Mouse (Mus musculus) heart, postnatal 14 days (tissue): ENCODE data around the gene Golt1a. TPM values are rescaled to one million over a fixed set of nuclear protein-coding genes. Genes with fewer than 3 reads are reported as not detected.

ENCODE experiments used
- DNase-seq, 2 experiments: peaks; one replicate each; pipeline ENCODE4 v3.0.0; 2021 to 2022
- intact Hi-C: fragments of 180-260 bp; cut with DNase I; formaldehyde crosslinking; loops from one replicate; pipeline ENCODE4 v1.15.1; 2025
- total RNA-seq, 2 experiments: library from RNA; stranded (reverse); gene quantifications; 2 replicates each; pipeline ENCODE4 v1.2.3; 2021

Golt1a gene
- total RNA-seq, 2 experiments from 2014 or later, result not detected

DNA sequence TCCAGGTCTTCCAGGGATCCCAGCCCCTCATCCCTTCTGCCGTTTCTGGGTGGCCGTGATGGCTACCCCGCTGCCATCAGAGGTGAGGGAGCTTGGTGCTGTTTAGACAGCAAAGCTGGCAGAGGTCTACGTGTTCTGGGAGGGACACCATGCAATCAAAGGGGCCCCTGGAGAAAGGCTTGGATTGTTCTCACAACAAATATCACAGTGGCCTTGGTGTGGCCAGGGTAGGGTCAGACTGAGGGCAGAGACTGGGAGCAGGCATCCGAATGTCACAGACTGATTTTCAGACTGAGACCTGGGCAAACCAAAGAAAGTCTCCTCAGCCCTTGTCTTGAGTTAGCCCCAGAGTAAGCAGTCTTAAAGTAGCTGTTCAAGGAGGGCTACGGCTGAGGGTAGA is 61.8 kb downstream of the Golt1a start:
- DNase-seq, result no peak

DNA sequence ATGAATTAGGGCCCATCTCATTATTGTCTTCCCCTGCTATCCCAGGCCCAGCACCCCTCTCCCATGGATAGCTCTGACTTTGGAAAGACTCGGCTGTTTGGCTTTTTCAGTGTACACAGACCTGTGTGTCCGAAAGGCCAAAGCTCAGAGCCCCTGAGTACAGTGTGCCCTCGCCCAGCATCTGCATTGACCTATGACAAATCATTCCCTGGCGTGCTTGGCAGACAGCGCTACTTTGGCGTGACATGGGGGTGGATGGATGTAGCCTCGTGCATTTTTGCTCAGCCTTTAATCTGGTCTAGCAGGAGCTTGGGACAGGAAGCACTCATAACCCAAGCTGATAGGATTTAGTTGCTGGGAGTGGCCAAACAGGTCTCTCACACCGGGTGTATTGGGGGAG is 62.5 kb downstream of the Golt1a start:
- no peak for DNase-seq
- intact Hi-C loops, result no loop called here

More for the DNA sequence above, 61.8 kb downstream of the Golt1a start:
- intact Hi-C loops, result no loop called here

Other genes with a start within 250 kb of the Golt1a start
- 10 to 100 TPM; 32.2 to 34.6 TPM for gene Ppp1r15b, start 178.7 kb upstream of the Golt1a start, total RNA-seq
- gene Plekha6, start 145.6 kb upstream of the Golt1a start, total RNA-seq, result 10 to 100 TPM; 69.0 to 81.8 TPM
- not detected for gene Kiss1, start 12.1 kb downstream of the Golt1a start, total RNA-seq
- gene Ren1, start 40.7 kb downstream of the Golt1a start, total RNA-seq, result under 1 TPM in 1 of 2 experiments, not detected in 1; 0.24 TPM
- under 1 TPM; 0.49 to 0.67 TPM for gene Etnk2, start 53.8 kb downstream of the Golt1a start, total RNA-seq
- 10 to 100 TPM; 22.3 to 23.9 TPM for gene Sox13, start 114.6 kb downstream of the Golt1a start, total RNA-seq